Mouse (Mus musculus): ENCODE data around the gene Btnl6.
"Not testable (repeated sequence)": the region's sequence is repeated elsewhere in the genome, so short reads cannot be mapped to it uniquely, and the experiment has no call there.

The Btnl6 gene

GRCm38 (mm10) chr17:34517795-34518194 lies 643 bp upstream of the Btnl6 start:
- in situ Hi-C loops (cut with MboI; ENCODE audit: low pct_unique_long_range_greater_than_20kb in 1 of 2, low sequenced_read_pairs in 2 of 2, unreplicated experiment in 1 of 2) = no loop called here

- in situ Hi-C loops (cut with MboI; ENCODE audit: low pct_unique_long_range_greater_than_20kb in 1 of 2, low sequenced_read_pairs in 2 of 2, unreplicated experiment in 1 of 2) = no loop called here
Observed at GRCm38 (mm10) chr17:34516514-34516913, 638 bp downstream of the Btnl6 start.

GRCm38 (mm10) chr17:34511723-34512122 lies 5.4 kb downstream of the Btnl6 start:
- in situ Hi-C loops (cut with MboI; ENCODE audit: low pct_unique_long_range_greater_than_20kb in 1 of 2, low sequenced_read_pairs in 2 of 2, unreplicated experiment in 1 of 2) = not testable (repeated sequence)

GRCm38 (mm10) chr17:34507591-34507990 lies 9.6 kb downstream of the Btnl6 start:
- in situ Hi-C loops (cut with MboI; ENCODE audit: low pct_unique_long_range_greater_than_20kb in 1 of 2, low sequenced_read_pairs in 2 of 2, unreplicated experiment in 1 of 2) = no loop called here

- in situ Hi-C loops (cut with MboI; ENCODE audit: low pct_unique_long_range_greater_than_20kb in 1 of 2, low sequenced_read_pairs in 2 of 2, unreplicated experiment in 1 of 2) = not testable (repeated sequence)
Observed at GRCm38 (mm10) chr17:34497726-34498125, 19.4 kb downstream of the Btnl6 start.

GRCm38 (mm10) chr17:34497319-34497718 lies 19.8 kb downstream of the Btnl6 start:
- in situ Hi-C loops (cut with MboI; ENCODE audit: low pct_unique_long_range_greater_than_20kb in 1 of 2, low sequenced_read_pairs in 2 of 2, unreplicated experiment in 1 of 2) = not testable (repeated sequence)

GRCm38 (mm10) chr17:34496539-34496938 lies 20.6 kb downstream of the Btnl6 start:
- in situ Hi-C loops (cut with MboI; ENCODE audit: low pct_unique_long_range_greater_than_20kb in 1 of 2, low sequenced_read_pairs in 2 of 2, unreplicated experiment in 1 of 2) = no loop called here

- in situ Hi-C loops (cut with MboI; ENCODE audit: low pct_unique_long_range_greater_than_20kb in 1 of 2, low sequenced_read_pairs in 2 of 2, unreplicated experiment in 1 of 2) = not testable (repeated sequence)
Observed at GRCm38 (mm10) chr17:34495156-34495555, 22.0 kb downstream of the Btnl6 start.

- in situ Hi-C loops (cut with MboI; ENCODE audit: low pct_unique_long_range_greater_than_20kb in 1 of 2, low sequenced_read_pairs in 2 of 2, unreplicated experiment in 1 of 2) = no loop called here
Observed at GRCm38 (mm10) chr17:34492796-34493195, 24.4 kb downstream of the Btnl6 start.

- in situ Hi-C loops (cut with MboI; ENCODE audit: low pct_unique_long_range_greater_than_20kb in 1 of 2, low sequenced_read_pairs in 2 of 2, unreplicated experiment in 1 of 2) = not testable (repeated sequence)
Observed at GRCm38 (mm10) chr17:34477238-34478013, 39.7 kb downstream of the Btnl6 start, which contains the start of gene Btnl4. Btnl4 (minus strand) TSS chr17:34477318.

GRCm38 (mm10) chr17:34476427-34476826 lies 40.7 kb downstream of the Btnl6 start:
- in situ Hi-C loops (cut with MboI; ENCODE audit: low pct_unique_long_range_greater_than_20kb in 1 of 2, low sequenced_read_pairs in 2 of 2, unreplicated experiment in 1 of 2) = no loop called here

- in situ Hi-C loops (cut with MboI; ENCODE audit: low pct_unique_long_range_greater_than_20kb in 1 of 2, low sequenced_read_pairs in 2 of 2, unreplicated experiment in 1 of 2) = no loop called here
Observed at GRCm38 (mm10) chr17:34475060-34475459, 42.1 kb downstream of the Btnl6 start.

GRCm38 (mm10) chr17:34470491-34470890 lies 46.7 kb downstream of the Btnl6 start:
- in situ Hi-C loops (cut with MboI; ENCODE audit: low pct_unique_long_range_greater_than_20kb in 1 of 2, low sequenced_read_pairs in 2 of 2, unreplicated experiment in 1 of 2) = no loop called here

GRCm38 (mm10) chr17:34465906-34466305 lies 51.2 kb downstream of the Btnl6 start:
- in situ Hi-C loops (cut with MboI; ENCODE audit: low pct_unique_long_range_greater_than_20kb in 1 of 2, low sequenced_read_pairs in 2 of 2, unreplicated experiment in 1 of 2) = not testable (repeated sequence)

- in situ Hi-C loops (cut with MboI; ENCODE audit: low pct_unique_long_range_greater_than_20kb in 1 of 2, low sequenced_read_pairs in 2 of 2, unreplicated experiment in 1 of 2) = no loop called here
Observed at GRCm38 (mm10) chr17:34459255-34459654, 57.9 kb downstream of the Btnl6 start.
